Mouse (Mus musculus) bone marrow macrophage, adult 2 months (primary cell): ENCODE measurements around the gene Pfkfb3.

Experiments
- CTCF ChIP-seq: IDR thresholded peaks from 2 replicates; pipeline ENCODE4 v1.5.1; 2012; ENCODE audit warnings: low read depth, mild to moderate bottlenecking, low read length, moderate library complexity
- POLR2A ChIP-seq: IDR thresholded peaks from 2 replicates; pipeline ENCODE4 v1.6.1; 2012; ENCODE audit warnings: mild to moderate bottlenecking, low read depth, low read length, borderline replicate concordance

- TF ChIP-seq POLR2A (no peak), CTCF (no peak)
Measured at GRCm38 (mm10) chr2:11566898-11567297, 13.0 kb upstream of the Pfkfb3 start.
